Mouse (Mus musculus): Measurements from ENCODE around the gene Ttc39a. TPM values are rescaled to one million over a fixed set of nuclear protein-coding genes. Genes with fewer than 3 reads are reported as not detected.

Ttc39a gene
- total and polyA plus RNA-seq, 3 experiments, result 0.30 to 0.64 (median 0.32) TPM

DNA sequence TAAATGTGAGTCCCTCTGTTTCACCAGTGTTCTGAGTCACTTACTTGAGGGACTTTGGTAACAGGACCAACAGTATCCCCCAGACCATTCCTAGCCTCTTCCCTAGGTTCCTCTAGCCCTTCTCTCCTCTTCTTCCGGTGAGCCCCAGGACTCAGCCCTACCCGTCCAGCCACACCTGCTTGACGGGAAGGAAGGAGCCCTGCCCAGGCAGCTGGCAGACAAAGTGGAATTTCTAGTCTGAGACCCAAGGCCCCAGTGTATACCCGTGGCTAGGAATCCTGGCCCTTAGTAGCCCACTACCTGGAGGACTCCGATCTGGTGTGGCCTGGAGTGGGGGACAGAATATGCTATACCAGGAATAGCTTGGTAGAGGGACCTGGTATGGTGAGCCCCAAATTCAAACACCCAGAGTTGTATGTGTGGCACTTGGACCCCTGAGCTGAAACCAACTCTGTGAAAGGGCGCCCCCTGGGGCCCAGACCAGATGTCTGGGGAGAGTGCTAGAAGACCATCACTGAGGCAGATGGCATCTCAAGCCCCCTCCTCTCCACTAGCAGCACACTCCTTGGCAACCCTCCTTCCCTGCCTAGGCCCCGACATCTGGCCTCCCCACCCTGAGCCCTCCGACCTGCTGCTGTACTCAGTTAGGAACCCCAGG is 13.8 kb downstream of the Ttc39a start:
- H3K4me3 ChIP-seq (replicated peaks in 1 of 3; ENCODE audit: low read depth in 2 of 3, low read length in 2 of 3, poor library complexity in 1 of 3), result no peak overlapping the region
- peak; percentile 45 for TF ChIP-seq SMC3 (IDR thresholded peaks at IDR 0.05; ENCODE audit: low read depth, low read length)
- TF ChIP-seq UBTF (IDR thresholded peaks at IDR 0.05; ENCODE audit: low read depth, low read length), result no peak
- peak; percentile 55 for TF ChIP-seq RAD21 (IDR thresholded peaks at IDR 0.05; ENCODE audit: low read depth, low read length)
- TF ChIP-seq USF2 (conservative IDR thresholded peaks at IDR 0.05; ENCODE audit: low read depth, low read length), result no peak
- TF ChIP-seq CTCF (conservative IDR thresholded peaks at IDR 0.05 in 1 of 2, IDR thresholded peaks at IDR 0.05 in 1 of 2; ENCODE audit: low read depth in 2 of 2, low read length in 2 of 2), result peak; percentile 39 to 70; a peak in 3 of 4 replicates
- DNase-seq (ENCODE audit: extremely low read depth), result peak; percentile 27
- no peaks in the 10 kb centered on the region for H3K79me2 ChIP-seq (replicated peaks; ENCODE audit: control insufficient read depth, extremely low read depth, insufficient read depth, poor library complexity, severe bottlenecking)
- H3K4me2 ChIP-seq (ENCODE audit: insufficient read depth, low read depth, poor library complexity, severe bottlenecking), result no peak overlapping the region
- dilution Hi-C loops (cut with MboI; ENCODE audit: extremely low pct_ligation_motif_present, extremely low pct_unique_long_range_greater_than_20kb, low sequenced_read_pairs) (no loop called here), in situ Hi-C loops (cut with MboI; ENCODE audit: low pct_ligation_motif_present, low pct_unique_long_range_greater_than_20kb, low sequenced_read_pairs) (no loop called here)
- no peak overlapping the region for H3K27ac ChIP-seq (ENCODE audit: insufficient read depth, low read depth)
- no peaks in the 10 kb centered on the region for H3K36me3 ChIP-seq (replicated peaks in 1 of 2; ENCODE audit: control insufficient read depth in 1 of 2, insufficient read depth in 1 of 2, low read length in 1 of 2)
- H3K27me3 ChIP-seq (replicated peaks), result no peaks in the 10 kb centered on the region
- no peaks in the 10 kb centered on the region for H3K9me3 ChIP-seq (replicated peaks; ENCODE audit: low read length)
- peaks cover 8 to 27% of the 10 kb centered on the region in 2 experiments for H3K4me1 ChIP-seq (ENCODE audit: control insufficient read depth in 1 of 2, insufficient read depth in 2 of 2)
- H3K9ac ChIP-seq (ENCODE audit: insufficient read depth, low read depth), result no peak overlapping the region

DNA sequence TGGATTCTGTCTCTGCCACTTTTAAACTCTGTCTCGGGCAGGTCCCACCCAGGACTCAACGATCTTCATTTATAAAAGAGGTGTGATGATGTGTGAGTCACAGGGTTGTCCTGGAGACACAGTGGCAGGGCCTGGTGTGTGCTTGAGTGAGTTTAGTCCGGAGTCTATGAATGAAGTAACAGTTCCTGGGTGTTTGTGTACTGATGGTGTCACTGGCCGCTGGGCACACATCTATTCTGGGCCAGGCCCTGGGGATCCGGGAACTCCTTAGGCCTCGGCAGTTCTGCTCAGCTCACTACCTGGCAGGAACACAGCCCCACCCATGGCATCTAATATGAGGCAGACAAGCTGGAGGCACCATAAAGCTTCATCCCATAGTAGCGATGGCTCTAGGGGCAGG is 15.2 kb downstream of the Ttc39a start:
- dilution Hi-C loops (cut with MboI; ENCODE audit: extremely low pct_ligation_motif_present, extremely low pct_unique_long_range_greater_than_20kb, low sequenced_read_pairs), result no loop called here
- Histone ChIP-seq H3K4me1 (ENCODE audit: control insufficient read depth in 1 of 2, insufficient read depth in 2 of 2) (peaks cover 8 to 27% of the 10 kb centered on the region in 2 experiments), H3K27ac (ENCODE audit: insufficient read depth, low read depth) (no peak overlapping the region), H3K4me3 (replicated peaks in 1 of 3; ENCODE audit: low read depth in 2 of 3, low read length in 2 of 3, poor library complexity in 1 of 3) (no peak overlapping the region), H3K9me3 (replicated peaks; ENCODE audit: low read length) (no peaks in the 10 kb centered on the region), H3K36me3 (replicated peaks in 1 of 2; ENCODE audit: control insufficient read depth in 1 of 2, insufficient read depth in 1 of 2, low read length in 1 of 2) (no peaks in the 10 kb centered on the region), H3K27me3 (replicated peaks) (no peaks in the 10 kb centered on the region), H3K79me2 (replicated peaks; ENCODE audit: control insufficient read depth, extremely low read depth, insufficient read depth, poor library complexity, severe bottlenecking) (no peaks in the 10 kb centered on the region), H3K9ac (ENCODE audit: insufficient read depth, low read depth) (no peak overlapping the region), H3K4me2 (ENCODE audit: insufficient read depth, low read depth, poor library complexity, severe bottlenecking) (no peak overlapping the region)
- TF ChIP-seq NELFE (IDR thresholded peaks at IDR 0.05; ENCODE audit: low read depth, low read length), result no peak
- no peak for TF ChIP-seq JUND (conservative IDR thresholded peaks at IDR 0.05; ENCODE audit: low read depth, low read length)
- no peak for TF ChIP-seq NRF1 (IDR thresholded peaks at IDR 0.05; ENCODE audit: low read depth, low read length)
- no peak for TF ChIP-seq POLR2AphosphoS2 (IDR thresholded peaks at IDR 0.05; ENCODE audit: low read depth, low read length)
- no peak for TF ChIP-seq MAX (IDR thresholded peaks at IDR 0.05; ENCODE audit: low read length)
- TF ChIP-seq MYC (IDR thresholded peaks at IDR 0.05; ENCODE audit: low read depth, low read length), result no peak
- TF ChIP-seq CTCF (conservative IDR thresholded peaks at IDR 0.05 in 1 of 2, IDR thresholded peaks at IDR 0.05 in 1 of 2; ENCODE audit: low read depth in 2 of 2, low read length in 2 of 2), result no peak
- no peak for TF ChIP-seq EP300 (IDR thresholded peaks at IDR 0.05; ENCODE audit: low read length)
- TF ChIP-seq E2F4 (IDR thresholded peaks at IDR 0.05; ENCODE audit: insufficient replicate concordance, low read depth, low read length), result no peak
- no peak for TF ChIP-seq CHD2 (IDR thresholded peaks at IDR 0.05; ENCODE audit: low read length)
- no peak for TF ChIP-seq ETS1 (conservative IDR thresholded peaks at IDR 0.05; ENCODE audit: low read depth, low read length)
- no peak for TF ChIP-seq BHLHE40 (IDR thresholded peaks at IDR 0.05; ENCODE audit: low read depth, low read length)
- TF ChIP-seq ZNF384 (IDR thresholded peaks at IDR 0.05; ENCODE audit: low read depth, low read length), result no peak
- no peak for TF ChIP-seq SIN3A (IDR thresholded peaks at IDR 0.05; ENCODE audit: low read length)
- TF ChIP-seq USF1 (IDR thresholded peaks at IDR 0.05; ENCODE audit: low read depth, low read length), result no peak
- no peak for TF ChIP-seq CHD1 (IDR thresholded peaks at IDR 0.05; ENCODE audit: low read depth, low read length)
- TF ChIP-seq KAT2A (IDR thresholded peaks at IDR 0.05; ENCODE audit: insufficient replicate concordance, low read length), result no peak
- no peak for TF ChIP-seq POLR2A (IDR thresholded peaks at IDR 0.05; ENCODE audit: low read depth, low read length)
- no peak for TF ChIP-seq RCOR1 (conservative IDR thresholded peaks at IDR 0.05; ENCODE audit: low read depth, low read length)
- no peak for DNase-seq (ENCODE audit: extremely low read depth)
- in situ Hi-C loops (cut with MboI; ENCODE audit: low pct_ligation_motif_present, low pct_unique_long_range_greater_than_20kb, low sequenced_read_pairs), result no loop called here

Data from CH12.LX (cell line).